24 mouse cellular contexts compared by ENCODE assay signal in genomic region chr17:74599396-74599795, GRCm38 (mm10).
A peak's percentile ranks its signal among the peaks of the same experiment; 100 is the strongest.
DNase-seq lines count a peak whose midpoint lies in the region; ATAC-seq and TF ChIP-seq lines count a peak whose summit lies in the region.
"Had no signal": no experiment of that assay in that cellular context is flagged by ENCODE, and none has a peak within 500 bp of the region (broad histone marks: within the 10 kb centered on the region; RNA-seq: fewer than 3 reads in every experiment).

No protein-coding gene starts in this region.

- H3K27me3 ChIP-seq in kidney, adult 2 months (replicated peaks; ENCODE audit: control insufficient read depth, insufficient read depth, low read length) = no peaks in the 10 kb centered on the region
- H3K27me3 ChIP-seq in liver, adult 2 months (ENCODE audit: control insufficient read depth, insufficient read depth, low read length) = no peaks in the 10 kb centered on the region
- H3K27me3 ChIP-seq in liver, embryonic 16.5 days (ENCODE audit: control insufficient read depth, insufficient read depth, low read depth, low read length) = no peaks in the 10 kb centered on the region
- no peaks in the 10 kb centered on the region for H3K27me3 ChIP-seq in liver, embryonic 11.5 days (replicated peaks; ENCODE audit: control insufficient read depth, insufficient read depth, low read length)
- H3K27me3 ChIP-seq: CH12.LX; embryonic facial prominence, embryonic 12.5 days; forebrain, embryonic 13.5 days; forebrain, embryonic 15.5 days; Patski had no signal

- peaks cover 12% of the 10 kb centered on the region for H3K36me3 ChIP-seq in kidney, adult 2 months (ENCODE audit: control insufficient read depth, insufficient read depth, low read length)
- peaks cover 36% of the 10 kb centered on the region for H3K36me3 ChIP-seq in liver, adult 2 months (ENCODE audit: control insufficient read depth, insufficient read depth, low read length)
- peaks cover 9% of the 10 kb centered on the region for H3K36me3 ChIP-seq in liver, embryonic 16.5 days (ENCODE audit: control insufficient read depth, insufficient read depth)
- H3K36me3 ChIP-seq in liver, embryonic 11.5 days (ENCODE audit: control insufficient read depth, insufficient read depth, low read length) = peaks cover 25% of the 10 kb centered on the region

- DNase-seq in kidney, adult 2 months = peak; percentile 38
- no peak for DNase-seq in kidney, postnatal 14 days
- peak; percentile 75 for DNase-seq in liver, adult 2 months (ENCODE audit: extremely low read depth, low read depth, low spot score)
- DNase-seq in liver = no peak
- no peak for DNase-seq in liver, embryonic 11.5 days (ENCODE audit: low spot score)
- DNase-seq: adrenal gland, adult 8-10 months; adrenal gland, postnatal 14 days; adrenal gland, postnatal 36 days; B cell, adult 2 months; cerebellum, adult 11-12 months; cerebellum, adult 2 months; cerebellum, adult 9-10 months; cerebellum, postnatal 10 days; cerebellum, postnatal 25 days had no signal

- 71% methylated on average over 2 of the region's 2 CpGs for WGBS in kidney, adult 2 months
- 48% methylated on average over 2 of the region's 2 CpGs for WGBS in liver, adult 2 months
- WGBS in liver, embryonic 16.5 days (ENCODE audit: insufficient replicate concordance) = 85% methylated on average over 2 of the region's 2 CpGs
- 94% methylated on average over 2 of the region's 2 CpGs for whole genome bisulfite sequencing in liver, embryonic 11.5 days

- H3K27ac ChIP-seq in kidney, adult 2 months (ENCODE audit: insufficient read depth, low read depth, low read length) = peak overlapping the region; percentile 97; the same call in 1 of the 2 replicates
- H3K27ac ChIP-seq in liver, adult 2 months (replicated peaks; ENCODE audit: insufficient read depth, low read depth, low read length) = peak overlapping the region; percentile 48
- H3K27ac ChIP-seq in liver, embryonic 16.5 days (ENCODE audit: low read length) = 0 out of 2 replicates have a peak overlapping the region, but pooled peaks have one; percentile 39
- no peak overlapping the region for H3K27ac ChIP-seq in liver, embryonic 11.5 days (ENCODE audit: low read depth, low read length)
- H3K27ac ChIP-seq: embryonic facial prominence, embryonic 10.5 days; embryonic facial prominence, embryonic 12.5 days; forebrain, embryonic 13.5 days; forebrain, embryonic 15.5 days had no signal

- ATAC-seq in liver, embryonic 16.5 days (ENCODE audit: low read depth) = 0 out of 2 replicates have a peak, but pooled peaks have one; percentile 47
- no peak for ATAC-seq in liver, embryonic 11.5 days (replicated peaks; ENCODE audit: low FRiP score)
- ATAC-seq: activated CD4-positive, CD25-positive, alpha-beta regulatory T cell, adult 4 months; CD4-positive, CD25-positive, alpha-beta regulatory T cell, adult 4 months; forebrain, embryonic 13.5 days; forebrain, embryonic 15.5 days; Patski had no signal

- no peaks in the 10 kb centered on the region for H3K9me3 ChIP-seq in liver, embryonic 16.5 days (replicated peaks; ENCODE audit: control insufficient read depth, low read length)
- no peaks in the 10 kb centered on the region for H3K9me3 ChIP-seq in liver, embryonic 11.5 days (ENCODE audit: control insufficient read depth, low read length)
- H3K9me3 ChIP-seq: embryonic facial prominence, embryonic 10.5 days; embryonic facial prominence, embryonic 12.5 days; forebrain, embryonic 13.5 days; forebrain, embryonic 15.5 days; G1E had no signal

- TF ChIP-seq POLR2A in kidney, adult 2 months (IDR thresholded peaks at IDR 0.05; ENCODE audit: low read depth, low read length) = no peak
- TF ChIP-seq POLR2A in liver, adult 2 months (IDR thresholded peaks at IDR 0.05; ENCODE audit: extremely low read depth, insufficient read depth, low read length) = no peak

- 0 out of 2 replicates have a peak overlapping the region, but pooled peaks have one; percentile 42 for H3K9ac ChIP-seq in liver, adult 2 months (ENCODE audit: low read depth, low read length)
- no peak overlapping the region for H3K9ac ChIP-seq in liver, embryonic 16.5 days (ENCODE audit: low read depth, low read length)
- no peak overlapping the region for H3K9ac ChIP-seq in liver, embryonic 11.5 days (ENCODE audit: low read depth, low read length)
- H3K9ac ChIP-seq: embryonic facial prominence, embryonic 12.5 days; forebrain, embryonic 13.5 days; forebrain, embryonic 15.5 days had no signal

- H3K4me1 ChIP-seq in kidney, adult 2 months (ENCODE audit: control insufficient read depth, insufficient read depth, low read length) = peaks cover 3% of the 10 kb centered on the region; the same call in 1 of the 2 replicates
- peaks cover 19% of the 10 kb centered on the region for H3K4me1 ChIP-seq in liver, adult 2 months (ENCODE audit: control insufficient read depth, insufficient read depth, low read length)
- no peaks in the 10 kb centered on the region for H3K4me1 ChIP-seq in liver, embryonic 16.5 days (ENCODE audit: control insufficient read depth, low read depth, low read length)
- no peaks in the 10 kb centered on the region for H3K4me1 ChIP-seq in liver, embryonic 11.5 days (replicated peaks; ENCODE audit: control insufficient read depth, insufficient read depth, low read length)
- H3K4me1 ChIP-seq: embryonic facial prominence, embryonic 10.5 days; embryonic facial prominence, embryonic 12.5 days; forebrain, embryonic 13.5 days; forebrain, embryonic 15.5 days had no signal

- no peak for TF ChIP-seq CTCF in kidney, adult 2 months (conservative IDR thresholded peaks at IDR 0.05; ENCODE audit: insufficient read depth, insufficient read length, low read depth, low read length)
- TF ChIP-seq CTCF in liver, adult 2 months (IDR thresholded peaks at IDR 0.05; ENCODE audit: low read depth, low read length) = no peak

- peaks cover 6% of the 10 kb centered on the region; the same call in 1 of the 2 replicates for H3K79me2 ChIP-seq in liver, adult 2 months (ENCODE audit: control insufficient read depth, insufficient read depth, low read length)

- H3K4me3 ChIP-seq in kidney, adult 2 months (ENCODE audit: insufficient read depth, low read depth, low read length) = no peak overlapping the region
- no peak overlapping the region; the same call in 1 of the 2 replicates for H3K4me3 ChIP-seq in liver, adult 2 months (ENCODE audit: insufficient read depth, low read depth, low read length)
- no peak overlapping the region for H3K4me3 ChIP-seq in liver, embryonic 16.5 days (ENCODE audit: low read depth, low read length)
- H3K4me3 ChIP-seq in liver, embryonic 11.5 days (ENCODE audit: low read depth, low read length) = no peak overlapping the region
- H3K4me3 ChIP-seq: embryonic facial prominence, embryonic 10.5 days; embryonic facial prominence, embryonic 12.5 days; forebrain, embryonic 13.5 days; forebrain, embryonic 15.5 days had no signal

- H3K4me2 ChIP-seq in liver, embryonic 16.5 days (ENCODE audit: low read depth, low read length) = no peak overlapping the region
- H3K4me2 ChIP-seq in liver, embryonic 11.5 days = no peak overlapping the region
- H3K4me2 ChIP-seq: embryonic facial prominence, embryonic 12.5 days; forebrain, embryonic 13.5 days; forebrain, embryonic 15.5 days had no signal

Comparison
In these comparisons a context has a peak if more than half of its experiments do, and no peak if none do; other contexts are left out.
1. DNase-seq: peak in kidney, adult 2 months (single experiment) and liver, adult 2 months (single experiment); none in kidney, postnatal 14 days (single experiment), liver (single experiment) and liver, embryonic 11.5 days (single experiment).